Mouse (Mus musculus): ENCODE measurements around the gene Dhx38.

DNA sequence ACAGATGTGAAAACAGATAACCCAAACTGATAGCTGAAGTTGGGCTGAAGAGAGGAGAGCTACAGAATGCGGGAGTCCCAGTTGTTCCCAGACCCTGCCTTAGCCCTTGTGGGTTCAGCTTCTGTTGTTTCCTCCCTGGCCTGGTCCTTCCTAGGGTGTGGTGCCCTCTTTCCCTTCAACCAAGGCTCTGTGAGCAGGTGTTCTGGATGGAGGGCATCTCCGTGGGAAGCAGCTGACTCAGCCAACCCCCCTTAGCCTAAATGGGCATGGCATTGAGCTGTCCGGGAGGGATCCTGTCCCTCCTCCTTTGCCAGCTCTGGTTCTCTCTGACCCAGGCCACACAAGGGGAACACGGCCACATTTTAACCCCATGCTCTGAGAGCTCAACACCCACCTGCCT lies 10.7 kb upstream of the Dhx38 start:
- TF ChIP-seq CTCF (IDR thresholded peaks at IDR 0.05) = no peak
- no peak for TF ChIP-seq POLR2A (IDR thresholded peaks at IDR 0.05; ENCODE audit: insufficient read depth, low read depth, low read length)
